Mouse (Mus musculus) hindbrain, embryonic 13.5 days (tissue): Measurements from ENCODE around the gene Tgif1. TPM values are rescaled to one million over a fixed set of nuclear protein-coding genes. Genes with fewer than 3 reads are reported as not detected.

Experiments
- ATAC-seq: fragments of 200-750 bp; cut with Nextera tagmentation; 2 replicates; pipeline ENCODE4 v1.8.0; 2017; ENCODE audit warnings: moderate TSS enrichment; ENCODE audit not compliant: low FRiP score
- H3K27ac ChIP-seq: fragments of 300-500 bp; sonication (generic); 2 replicates; pipeline ENCODE4 v1.5.1; 2015; ENCODE audit warnings: inconsistent platforms, mild to moderate bottlenecking, moderate library complexity
- H3K27me3 ChIP-seq: fragments of 300-500 bp; sonication (generic); 2 replicates; pipeline ENCODE4 v1.6.1; 2015; ENCODE audit warnings: mild to moderate bottlenecking, inconsistent platforms
- H3K36me3 ChIP-seq: fragments of 300-500 bp; sonication (generic); 2 replicates; pipeline ENCODE4 v1.6.1; 2015; ENCODE audit warnings: mild to moderate bottlenecking, inconsistent platforms
- H3K4me1 ChIP-seq: fragments of 300-500 bp; sonication (generic); replicated peaks from 2 replicates; pipeline ENCODE4 v1.6.1; 2015; ENCODE audit warnings: inconsistent platforms
- H3K4me2 ChIP-seq: fragments of 300-500 bp; sonication (generic); 2 replicates; pipeline ENCODE4 v1.6.1; 2015; ENCODE audit warnings: inconsistent platforms, mild to moderate bottlenecking, moderate library complexity
- H3K4me3 ChIP-seq: fragments of 300-500 bp; sonication (generic); 2 replicates; pipeline ENCODE4 v1.5.1; 2015; ENCODE audit warnings: mild to moderate bottlenecking, inconsistent platforms
- H3K9ac ChIP-seq: fragments of 300-500 bp; sonication (generic); 2 replicates; pipeline ENCODE4 v1.6.1; 2015; ENCODE audit warnings: mild to moderate bottlenecking, inconsistent platforms
- H3K9me3 ChIP-seq: fragments of 300-500 bp; sonication (generic); 2 replicates; pipeline ENCODE4 v1.6.1; 2016; ENCODE audit warnings: inconsistent platforms
- WGBS: fragments of 180-500 bp; shearing (Covaris S2); methylation state at CpG from one replicate; pipeline ENCODE4 v1.1.7; 2015; 5-methylcytosine and 5-hydroxymethylcytosine counted together
- polyA plus RNA-seq: library from polyadenylated mRNA; unstranded; fragments of >200 nt; fragmentation: Nextera tagmentation; extraction: Ambion mirVana; gene quantifications from 2 replicates; pipeline ENCODE4 v1.2.1, GENCODE M21; 2015

Tgif1 gene
- polyA plus RNA-seq, 1 experiment from 2014 or later = 26.4 TPM

DNA sequence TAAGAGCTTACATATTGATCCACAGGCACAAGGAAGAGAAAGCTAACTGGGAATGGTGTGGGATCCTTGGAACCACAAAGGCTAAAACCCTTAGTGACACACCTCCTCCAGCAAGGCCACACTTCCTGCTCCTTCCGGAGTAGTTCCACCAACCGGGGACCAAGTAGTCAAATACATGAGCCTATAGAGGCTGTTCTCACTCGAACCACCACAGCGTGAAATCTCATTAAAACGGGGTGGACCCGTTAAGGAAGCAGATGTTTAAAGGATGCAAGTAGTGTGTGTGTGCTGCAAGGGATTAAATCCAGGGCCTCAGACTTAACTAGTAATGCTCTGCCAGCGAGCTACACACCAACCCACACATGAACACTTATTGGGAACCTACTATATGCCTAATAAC lies 27.8 kb upstream of the Tgif1 start:
- Histone ChIP-seq H3K9ac (no peak overlapping the region), H3K4me3 (no peak overlapping the region), H3K9me3 (no peaks in the 10 kb centered on the region), H3K36me3 (no peaks in the 10 kb centered on the region), H3K4me1 (no peaks in the 10 kb centered on the region), H3K27me3 (no peaks in the 10 kb centered on the region), H3K4me2 (no peak overlapping the region), H3K27ac (no peak overlapping the region)
- 39% methylated on average over 7 of the region's 7 CpGs for WGBS
- no peak for ATAC-seq

DNA sequence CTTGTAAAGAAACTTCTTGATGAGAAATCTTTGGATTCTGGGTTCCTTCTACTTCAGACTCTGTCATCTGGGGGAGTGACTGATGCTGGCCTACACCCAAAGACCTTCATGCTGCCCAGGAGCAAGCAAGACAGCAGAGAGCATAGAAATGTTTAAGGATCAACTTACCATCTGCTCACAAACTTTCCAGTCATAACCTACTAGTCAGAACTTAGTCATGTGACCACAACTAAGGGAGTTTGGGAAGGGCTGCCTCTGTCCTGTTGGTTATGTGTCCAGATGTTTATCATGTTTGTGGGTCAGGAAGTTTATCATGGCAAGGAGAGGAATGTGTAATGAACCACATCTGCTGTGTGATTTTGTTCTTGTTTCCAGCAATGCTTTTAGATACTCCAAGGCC lies 24.9 kb upstream of the Tgif1 start:
- Histone ChIP-seq H3K27me3 (no peaks in the 10 kb centered on the region), H3K4me1 (peaks cover 5% of the 10 kb centered on the region), H3K27ac (no peak overlapping the region), H3K9me3 (no peaks in the 10 kb centered on the region), H3K4me2 (no peak overlapping the region), H3K36me3 (no peaks in the 10 kb centered on the region), H3K9ac (no peak overlapping the region), H3K4me3 (no peak overlapping the region)
- ATAC-seq = no peak

DNA sequence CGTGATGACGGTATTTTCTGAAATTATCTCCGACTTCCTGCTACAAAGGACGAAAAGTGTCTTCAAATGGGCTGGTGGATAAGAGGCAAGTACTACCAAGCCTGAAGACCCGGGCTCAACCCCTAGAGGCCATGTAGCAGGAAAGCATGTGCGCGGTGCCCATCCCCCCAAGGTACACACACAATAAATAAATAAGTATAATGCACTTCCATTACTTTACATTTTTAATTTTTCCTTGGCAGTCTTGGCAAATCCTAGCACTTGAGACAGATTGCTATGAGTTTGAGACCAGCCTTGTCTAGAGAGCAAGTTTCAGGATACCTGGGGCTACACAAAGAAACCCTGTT lies 20.4 kb upstream of the Tgif1 start:
- no peaks in the 10 kb centered on the region for H3K36me3 ChIP-seq
- H3K4me3 ChIP-seq = peak overlapping the region; percentile 27; the same call in 1 of the 2 replicates
- H3K4me2 ChIP-seq = peak overlapping the region; percentile 53
- H3K9me3 ChIP-seq = no peaks in the 10 kb centered on the region
- H3K4me1 ChIP-seq = peaks cover 19% of the 10 kb centered on the region
- H3K27ac ChIP-seq = no peak overlapping the region
- 46% methylated on average over 7 of the region's 7 CpGs for WGBS
- no peaks in the 10 kb centered on the region; the same call in 1 of the 2 replicates for H3K27me3 ChIP-seq
- H3K9ac ChIP-seq = peak overlapping the region; percentile 63
- ATAC-seq = peak; percentile 34; the same call in 1 of the 2 replicates

DNA sequence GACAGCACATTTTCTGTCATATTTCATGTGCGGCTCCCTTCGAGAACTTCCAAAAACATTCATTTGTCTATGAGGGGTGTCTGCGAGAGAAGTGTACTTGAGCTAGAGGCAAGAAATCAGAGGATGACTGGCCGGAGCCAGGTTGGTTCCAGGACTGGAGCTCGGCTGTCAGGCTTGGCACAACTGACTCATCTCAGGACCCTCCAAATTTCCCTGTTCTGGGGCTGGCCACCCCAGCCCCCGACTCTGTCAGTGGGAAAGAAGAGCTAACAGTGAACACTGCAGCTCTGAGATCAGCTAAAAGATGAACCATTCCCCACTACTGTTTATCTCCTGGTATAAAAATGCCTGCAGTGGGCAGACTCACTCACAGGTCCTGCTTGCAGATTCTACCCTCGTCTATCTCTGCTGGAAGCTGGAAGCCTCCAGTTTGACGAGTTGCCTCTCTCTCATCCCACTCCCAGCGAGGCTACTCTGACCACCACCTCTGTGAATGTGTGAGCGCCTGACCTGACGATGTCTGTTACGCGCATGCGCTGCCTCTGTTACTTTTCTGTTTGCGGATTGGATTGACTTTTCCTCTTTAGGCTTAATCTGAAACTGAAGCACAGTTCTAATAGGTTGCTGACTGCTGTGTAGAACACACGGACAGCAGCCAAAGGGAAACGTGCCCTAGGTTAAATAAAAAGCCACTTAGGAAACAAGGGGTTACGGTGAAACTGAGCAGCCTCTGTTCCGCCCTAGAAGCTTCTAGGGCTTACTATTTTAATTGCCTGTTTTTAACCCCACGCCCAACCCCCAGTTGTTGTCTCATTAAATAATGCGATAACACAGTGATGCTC lies 19.8 kb upstream of the Tgif1 start:
- WGBS = 27% methylated on average over 21 of the region's 21 CpGs
- no peaks in the 10 kb centered on the region; the same call in 1 of the 2 replicates for H3K27me3 ChIP-seq
- H3K27ac ChIP-seq = peak overlapping the region; percentile 69
- H3K9me3 ChIP-seq = no peaks in the 10 kb centered on the region
- peaks cover 19% of the 10 kb centered on the region for H3K4me1 ChIP-seq
- ATAC-seq = peak; percentile 68
- H3K36me3 ChIP-seq = no peaks in the 10 kb centered on the region
- peak overlapping the region; percentile 53 for H3K4me2 ChIP-seq
- H3K4me3 ChIP-seq = peak overlapping the region; percentile 27
- peak overlapping the region; percentile 63 for H3K9ac ChIP-seq

DNA sequence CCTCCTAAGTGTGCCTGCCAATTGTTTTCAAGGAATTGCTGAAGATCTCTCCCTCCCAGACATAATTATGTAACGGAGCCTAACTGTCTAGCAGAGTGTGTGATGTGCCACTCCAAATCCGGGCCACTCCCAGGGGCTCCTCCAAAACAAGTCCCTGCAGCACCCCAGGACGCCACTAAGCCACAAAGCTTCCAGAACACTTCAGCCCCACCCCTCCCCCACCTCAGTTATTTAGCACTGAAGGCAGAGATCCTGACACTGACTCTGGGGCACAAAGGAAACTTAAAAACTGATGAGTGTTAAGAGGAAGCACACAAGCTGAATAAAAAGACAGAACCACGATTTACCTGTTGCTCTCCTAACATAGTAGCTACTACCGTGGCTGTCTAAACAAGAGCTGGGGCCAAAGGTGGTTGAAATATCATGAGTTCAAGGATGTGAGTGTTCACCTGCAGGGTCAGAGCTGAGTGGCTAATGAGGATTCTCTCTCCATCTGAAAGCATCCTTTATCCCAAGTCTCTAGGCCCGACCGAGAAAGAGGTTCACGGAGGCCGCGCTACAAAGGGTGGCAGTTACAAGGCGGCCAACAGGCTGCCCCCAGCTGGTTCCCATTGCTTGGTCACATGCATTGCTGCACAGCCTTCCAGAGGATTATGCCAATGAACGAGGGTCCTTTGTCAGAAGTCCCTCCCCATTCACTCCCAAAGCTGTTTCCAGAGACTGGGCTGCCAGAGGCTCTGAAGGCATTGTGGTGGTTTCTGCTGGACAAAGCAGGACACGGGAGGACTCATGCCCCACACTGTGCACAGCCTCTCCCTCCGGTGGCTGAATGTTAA lies 19.0 kb upstream of the Tgif1 start:
- H3K36me3 ChIP-seq = no peaks in the 10 kb centered on the region
- H3K9ac ChIP-seq = peak overlapping the region; percentile 63; the same call in 1 of the 2 replicates
- H3K4me3 ChIP-seq = peak overlapping the region; percentile 27; the same call in 1 of the 2 replicates
- no peaks in the 10 kb centered on the region for H3K9me3 ChIP-seq
- H3K4me2 ChIP-seq = peak overlapping the region; percentile 53
- no peaks in the 10 kb centered on the region; the same call in 1 of the 2 replicates for H3K27me3 ChIP-seq
- peaks cover 19% of the 10 kb centered on the region for H3K4me1 ChIP-seq
- WGBS = 8% methylated on average over 14 of the region's 14 CpGs
- ATAC-seq = peak; percentile 86
- peak overlapping the region; percentile 69 for H3K27ac ChIP-seq

DNA sequence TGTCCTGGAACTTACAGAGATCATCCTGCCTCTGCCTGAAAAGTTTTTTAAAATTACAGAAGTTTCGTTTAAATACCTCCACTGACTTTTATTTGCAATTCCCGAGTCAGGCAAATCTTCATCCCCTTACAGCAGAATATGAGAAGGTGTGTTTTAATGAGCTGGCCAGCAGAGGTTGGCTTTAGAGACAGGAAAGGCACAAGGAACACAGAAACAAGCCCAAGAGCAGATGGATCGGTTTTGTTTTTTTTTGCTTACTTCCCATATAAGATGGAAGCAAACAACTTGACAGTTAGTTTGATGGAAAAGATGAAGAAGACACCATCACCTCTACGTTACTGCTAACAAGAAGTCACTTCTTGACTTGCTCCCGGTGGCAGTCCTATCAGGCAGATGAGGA lies 18.3 kb upstream of the Tgif1 start:
- WGBS = 56% methylated on average over 5 of the region's 5 CpGs
- Histone ChIP-seq H3K9me3 (0 out of 2 replicates have a peak, but pooled peaks cover under 1% of the 10 kb centered on the region), H3K9ac (no peak overlapping the region)

DNA sequence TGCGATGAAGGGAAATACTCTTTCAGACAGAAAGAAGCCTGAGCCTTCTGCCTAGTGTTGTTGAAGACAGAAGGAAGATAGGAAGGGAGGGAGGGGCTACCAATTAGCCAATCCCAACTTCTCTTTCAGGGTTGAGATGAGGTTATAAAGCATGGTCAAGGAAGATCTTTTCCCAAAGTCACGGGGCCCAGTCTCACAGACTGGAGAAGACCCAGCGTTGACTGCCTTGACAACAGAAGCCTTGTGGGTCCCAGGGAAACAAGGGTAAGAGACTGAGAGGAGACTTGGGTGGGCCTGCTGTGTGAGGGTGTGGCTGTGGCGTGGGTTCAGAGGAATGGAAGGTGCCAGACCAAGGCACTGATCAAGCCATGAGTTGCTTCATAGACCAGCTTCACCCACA lies 17.2 kb upstream of the Tgif1 start:
- Histone ChIP-seq H3K36me3 (no peaks in the 10 kb centered on the region), H3K4me1 (peaks cover 19% of the 10 kb centered on the region), H3K27ac (no peak overlapping the region), H3K27me3 (no peaks in the 10 kb centered on the region; the same call in 1 of the 2 replicates), H3K4me2 (no peak overlapping the region), H3K9me3 (0 out of 2 replicates have a peak, but pooled peaks cover 3% of the 10 kb centered on the region), H3K4me3 (no peak overlapping the region), H3K9ac (no peak overlapping the region)
- no peak for ATAC-seq
- WGBS = 94% methylated on average over 4 of the region's 4 CpGs

More for the DNA sequence above, 18.3 kb upstream of the Tgif1 start:
- Histone ChIP-seq H3K27me3 (no peaks in the 10 kb centered on the region; the same call in 1 of the 2 replicates), H3K4me2 (no peak overlapping the region), H3K27ac (no peak overlapping the region), H3K4me3 (no peak overlapping the region), H3K4me1 (peaks cover 19% of the 10 kb centered on the region), H3K36me3 (no peaks in the 10 kb centered on the region)
- ATAC-seq = no peak

DNA sequence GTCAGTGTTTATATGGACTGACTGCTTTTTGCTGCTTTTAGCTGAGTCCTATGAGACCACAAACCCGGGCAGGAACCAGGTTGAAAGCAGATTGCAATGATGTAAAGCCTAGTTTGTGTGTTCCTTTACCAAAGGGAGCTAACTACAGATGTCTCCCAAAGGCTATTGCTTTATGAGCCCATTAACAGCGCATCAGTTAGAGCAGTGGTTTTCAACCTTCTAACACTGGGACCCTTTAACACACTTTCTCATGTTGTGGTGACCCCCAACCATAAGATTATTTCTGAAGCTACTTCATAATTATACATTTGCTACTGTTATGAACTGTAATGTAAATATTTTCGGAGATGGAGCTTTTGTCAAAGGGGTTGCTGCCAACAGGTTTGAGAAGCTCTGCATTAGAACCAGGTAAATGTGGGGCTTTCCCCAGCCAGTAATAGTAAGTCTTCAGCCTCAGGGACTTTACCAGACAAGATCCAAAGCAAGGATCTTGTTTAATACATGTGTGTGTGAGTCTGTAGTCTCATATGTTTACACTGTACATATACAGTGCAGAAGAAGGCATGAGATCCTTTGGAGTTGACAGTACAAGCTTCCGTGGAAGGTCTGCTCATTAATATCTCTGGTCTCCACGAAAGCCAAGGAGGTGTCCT lies 15.4 kb upstream of the Tgif1 start:
- no peaks in the 10 kb centered on the region; the same call in 1 of the 2 replicates for H3K27me3 ChIP-seq
- H3K9me3 ChIP-seq = 0 out of 2 replicates have a peak, but pooled peaks cover 3% of the 10 kb centered on the region
- peaks cover 18% of the 10 kb centered on the region for H3K4me1 ChIP-seq
- H3K4me3 ChIP-seq = no peak overlapping the region
- no peak overlapping the region for H3K27ac ChIP-seq
- no peak for ATAC-seq
- no peak overlapping the region for H3K9ac ChIP-seq
- no peaks in the 10 kb centered on the region for H3K36me3 ChIP-seq
- WGBS = 87% methylated on average over 5 of the region's 5 CpGs
- H3K4me2 ChIP-seq = no peak overlapping the region

DNA sequence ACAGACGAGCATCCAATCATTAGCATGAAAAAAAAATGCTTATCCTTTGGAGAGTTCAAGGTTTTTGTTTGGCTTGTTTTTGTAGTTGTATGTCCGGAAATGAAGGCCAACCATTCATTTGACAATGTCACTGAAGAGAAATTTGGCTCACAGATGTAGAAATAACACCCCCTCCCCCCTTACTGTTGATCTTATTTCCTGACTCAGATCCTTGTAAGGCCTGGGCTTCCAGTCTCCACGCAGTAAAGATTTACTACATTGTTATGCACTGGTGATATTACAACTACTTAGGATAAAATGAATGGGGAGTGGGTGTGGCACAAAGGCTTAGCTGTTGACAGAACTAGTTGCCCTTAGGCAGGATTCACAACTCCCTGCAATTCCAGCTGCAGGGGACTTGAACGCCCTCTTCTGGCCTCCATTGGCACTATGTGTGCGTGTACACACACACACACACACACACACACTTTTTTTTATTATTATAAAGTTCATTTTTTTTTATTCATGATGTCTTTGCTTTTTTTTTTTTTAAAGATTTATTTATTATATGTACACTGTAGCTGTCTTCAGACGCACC lies 13.3 kb upstream of the Tgif1 start:
- no peaks in the 10 kb centered on the region for H3K4me1 ChIP-seq
- H3K27ac ChIP-seq = no peak overlapping the region
- H3K9me3 ChIP-seq = 0 out of 2 replicates have a peak, but pooled peaks cover 7% of the 10 kb centered on the region
- no peak overlapping the region for H3K9ac ChIP-seq
- H3K4me2 ChIP-seq = no peak overlapping the region
- H3K4me3 ChIP-seq = no peak overlapping the region
- WGBS = 88% methylated on average over 6 of the region's 6 CpGs
- ATAC-seq = no peak
- H3K36me3 ChIP-seq = no peaks in the 10 kb centered on the region
- no peaks in the 10 kb centered on the region for H3K27me3 ChIP-seq

DNA sequence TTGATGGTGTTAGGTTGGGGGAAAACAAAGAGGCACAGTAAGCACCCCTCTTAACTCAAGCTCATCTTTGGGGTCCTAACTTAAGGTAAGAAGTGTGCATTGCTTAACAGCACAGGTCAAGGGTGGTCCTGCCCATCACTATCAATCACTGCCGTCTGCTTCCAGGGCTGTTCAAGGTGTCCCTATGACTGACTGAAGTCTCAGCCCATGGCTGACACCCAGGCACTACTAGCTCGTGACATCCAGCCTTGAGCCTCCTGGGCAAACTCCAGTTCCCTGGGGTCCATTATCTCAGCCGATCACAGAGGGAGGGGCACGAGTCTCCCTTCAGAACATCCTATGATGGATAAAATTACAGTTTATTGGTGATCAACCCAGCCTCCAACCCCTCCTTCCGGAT lies 12.7 kb upstream of the Tgif1 start:
- H3K4me1 ChIP-seq = no peaks in the 10 kb centered on the region
- no peak overlapping the region for H3K4me3 ChIP-seq
- no peak overlapping the region for H3K4me2 ChIP-seq
- H3K36me3 ChIP-seq = no peaks in the 10 kb centered on the region
- H3K27ac ChIP-seq = no peak overlapping the region
- H3K9ac ChIP-seq = no peak overlapping the region
- WGBS = 93% methylated on average over 5 of the region's 5 CpGs
- H3K9me3 ChIP-seq = 0 out of 2 replicates have a peak, but pooled peaks cover 7% of the 10 kb centered on the region
- no peaks in the 10 kb centered on the region for H3K27me3 ChIP-seq
- ATAC-seq = no peak

DNA sequence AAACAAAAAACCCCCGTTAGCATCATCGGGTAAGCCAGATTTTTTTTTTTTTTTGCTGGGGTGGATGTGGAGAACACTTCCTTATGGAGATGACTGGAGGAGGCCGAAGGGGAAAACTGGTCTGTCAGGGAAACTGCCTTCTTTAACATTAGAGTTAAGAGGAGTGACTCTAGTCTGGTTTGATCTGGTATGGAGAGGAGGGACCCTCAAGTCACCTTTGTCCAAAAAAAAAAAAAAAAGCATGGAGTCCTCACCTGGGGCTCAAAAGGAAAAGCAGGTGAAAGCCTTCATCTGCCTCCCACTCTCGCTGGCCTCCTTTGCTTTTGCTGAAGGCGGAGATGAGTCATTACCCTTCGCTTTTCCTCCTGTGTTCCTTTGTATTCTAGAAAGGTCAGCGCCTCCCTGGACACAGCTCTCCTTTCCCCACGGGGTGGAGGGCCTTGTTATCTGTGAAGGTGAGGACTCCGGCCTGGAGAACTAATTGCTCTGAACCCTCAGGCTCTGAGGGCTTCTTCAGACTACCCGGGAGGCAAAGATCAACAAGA lies 11.8 kb upstream of the Tgif1 start:
- 84% methylated on average over 10 of the region's 10 CpGs for WGBS

More for the DNA sequence above, 11.8 kb upstream of the Tgif1 start:
- H3K9ac ChIP-seq = no peak overlapping the region
- no peaks in the 10 kb centered on the region for H3K4me1 ChIP-seq
- no peaks in the 10 kb centered on the region for H3K27me3 ChIP-seq
- no peak overlapping the region for H3K4me2 ChIP-seq
- H3K4me3 ChIP-seq = no peak overlapping the region
- ATAC-seq = no peak
- H3K36me3 ChIP-seq = no peaks in the 10 kb centered on the region
- H3K9me3 ChIP-seq = 0 out of 2 replicates have a peak, but pooled peaks cover 7% of the 10 kb centered on the region
- H3K27ac ChIP-seq = no peak overlapping the region
